Mouse (Mus musculus): ENCODE measurements around the gene Eepd1. TPM values are rescaled to one million over a fixed set of nuclear protein-coding genes. Genes with fewer than 3 reads are reported as not detected.

Gene Eepd1
- total and polyA plus RNA-seq, 3 experiments = 0.85 to 1.6 TPM; not detected in 1

GRCm38 (mm10) chr9:25484619-25484986, 3.3 kb downstream of the Eepd1 start:
- Histone ChIP-seq H3K79me2 (ENCODE audit: control insufficient read depth, insufficient read depth, low read length, poor library complexity) (no peaks in the 10 kb centered on the region), H3K4me3 (ENCODE audit: control insufficient read depth in 1 of 2, insufficient read depth in 1 of 2, low read depth in 2 of 2, low read length in 2 of 2) (no peak overlapping the region), H3K36me3 (ENCODE audit: control insufficient read depth in 1 of 2, insufficient read depth in 2 of 2, low read length in 2 of 2) (no peaks in the 10 kb centered on the region; a peak in 1 of 4 replicates), H3K27ac (ENCODE audit: control insufficient read depth, low read depth, low read length) (no peak overlapping the region), H3K9ac (ENCODE audit: control insufficient read depth, low read depth, low read length, poor library complexity, severe bottlenecking) (no peak overlapping the region), H3K4me1 (ENCODE audit: control insufficient read depth in 1 of 2, insufficient read depth in 2 of 2, low read length in 2 of 2) (peaks cover 0 to 9% of the 10 kb centered on the region in 2 experiments; a peak in 3 of 4 replicates), H3K27me3 (ENCODE audit: control insufficient read depth in 1 of 2, insufficient read depth in 2 of 2, low read length in 2 of 2) (no peaks in the 10 kb centered on the region), H3K9me3 (replicated peaks; ENCODE audit: insufficient read depth, low read length) (no peaks in the 10 kb centered on the region)
- TF ChIP-seq UBTF (IDR thresholded peaks at IDR 0.05; ENCODE audit: borderline replicate concordance, insufficient read depth, low read depth, low read length) (no peak), POLR2A (IDR thresholded peaks at IDR 0.05; ENCODE audit: control insufficient read depth in 1 of 2, insufficient read depth in 1 of 2, low read depth in 1 of 2, low read length in 2 of 2, poor library complexity in 1 of 2) (no peak), CHD2 (IDR thresholded peaks at IDR 0.05; ENCODE audit: low read length) (no peak), NELFE (IDR thresholded peaks at IDR 0.05; ENCODE audit: low read depth, low read length) (no peak), HCFC1 (IDR thresholded peaks at IDR 0.05; ENCODE audit: low read depth, low read length) (no peak), ELF1 (IDR thresholded peaks at IDR 0.05; ENCODE audit: low read depth, low read length) (no peak), BHLHE40 (IDR thresholded peaks at IDR 0.05; ENCODE audit: borderline replicate concordance, low read depth, low read length) (no peak), GABPA (IDR thresholded peaks at IDR 0.05; ENCODE audit: low read depth, low read length) (no peak), MAX (IDR thresholded peaks at IDR 0.05; ENCODE audit: low read length) (no peak), JUND (IDR thresholded peaks at IDR 0.05; ENCODE audit: low read depth, low read length) (no peak), KAT2A (conservative IDR thresholded peaks at IDR 0.05; ENCODE audit: low read depth, low read length) (no peak), RAD21 (IDR thresholded peaks at IDR 0.05; ENCODE audit: low read depth, low read length) (no peak), MEF2A (IDR thresholded peaks at IDR 0.05; ENCODE audit: extremely low read depth, insufficient replicate concordance, low read depth, low read length, poor library complexity, severe bottlenecking) (no peak), TAL1 (IDR thresholded peaks at IDR 0.05; ENCODE audit: low read length) (no peak), USF1 (IDR thresholded peaks at IDR 0.05; ENCODE audit: low read depth, low read length) (no peak), POLR2AphosphoS2 (IDR thresholded peaks at IDR 0.05; ENCODE audit: low read length) (no peak), MYB (IDR thresholded peaks at IDR 0.05; ENCODE audit: low read depth, low read length) (no peak), ZKSCAN1 (IDR thresholded peaks at IDR 0.05; ENCODE audit: low read depth, low read length) (no peak)
- no peak for DNase-seq (ENCODE audit: low read depth, low spot score)

- H3K27me3 ChIP-seq (ENCODE audit: control insufficient read depth in 1 of 2, insufficient read depth in 2 of 2, low read length in 2 of 2) = no peaks in the 10 kb centered on the region
- no peak overlapping the region for H3K27ac ChIP-seq (ENCODE audit: control insufficient read depth, low read depth, low read length)
- no peak overlapping the region for H3K9ac ChIP-seq (ENCODE audit: control insufficient read depth, low read depth, low read length, poor library complexity, severe bottlenecking)
- no peaks in the 10 kb centered on the region; a peak in 1 of 4 replicates for H3K36me3 ChIP-seq (ENCODE audit: control insufficient read depth in 1 of 2, insufficient read depth in 2 of 2, low read length in 2 of 2)
- H3K4me3 ChIP-seq (ENCODE audit: control insufficient read depth in 1 of 2, insufficient read depth in 1 of 2, low read depth in 2 of 2, low read length in 2 of 2) = no peak overlapping the region
- no peak for DNase-seq (ENCODE audit: low read depth, low spot score)
- no peaks in the 10 kb centered on the region for H3K79me2 ChIP-seq (ENCODE audit: control insufficient read depth, insufficient read depth, low read length, poor library complexity)
- TF ChIP-seq GATA1 (IDR thresholded peaks at IDR 0.05; ENCODE audit: low read depth, low read length) (no peak), CHD2 (IDR thresholded peaks at IDR 0.05; ENCODE audit: low read length) (no peak), POLR2AphosphoS5 (IDR thresholded peaks at IDR 0.05; ENCODE audit: borderline replicate concordance, low read depth, low read length) (no peak), ZC3H11A (IDR thresholded peaks at IDR 0.05; ENCODE audit: low read depth, low read length) (no peak), MXI1 (IDR thresholded peaks at IDR 0.05; ENCODE audit: low read depth, low read length) (no peak), SIN3A (IDR thresholded peaks at IDR 0.05; ENCODE audit: low read length) (no peak), TAL1 (IDR thresholded peaks at IDR 0.05; ENCODE audit: low read length) (no peak), CTCF (IDR thresholded peaks at IDR 0.05 in 2 of 3, conservative IDR thresholded peaks at IDR 0.05 in 1 of 3; ENCODE audit: control insufficient read depth in 1 of 3, insufficient read depth in 1 of 3, low read depth in 2 of 3, low read length in 3 of 3, poor library complexity in 1 of 3, severe bottlenecking in 1 of 3) (no peak), ETS1 (IDR thresholded peaks at IDR 0.05; ENCODE audit: low read depth, low read length) (no peak)
- H3K4me1 ChIP-seq (ENCODE audit: control insufficient read depth in 1 of 2, insufficient read depth in 2 of 2, low read length in 2 of 2) = peaks cover 0 to 9% of the 10 kb centered on the region in 2 experiments; a peak in 3 of 4 replicates
- H3K9me3 ChIP-seq (replicated peaks; ENCODE audit: insufficient read depth, low read length) = no peaks in the 10 kb centered on the region
Observed at GRCm38 (mm10) chr9:25485006-25485405, 3.7 kb downstream of the Eepd1 start.
